Mouse (Mus musculus): ENCODE data around the gene Zfp65.
"Not testable (repeated sequence)": the region's sequence is repeated elsewhere in the genome, so short reads cannot be mapped to it uniquely, and the experiment has no call there.

The Zfp65 gene

GRCm38 (mm10) chr13:67728641-67729318, at the start of gene Zfp65:
Zfp65 (minus strand) TSS chr13:67729173.
- DNase-seq (ENCODE audit: low read depth, low spot score) = no peak

- no peak for DNase-seq (ENCODE audit: low read depth, low spot score)
These were observed 34.2 kb upstream of the Zfp65 start for GRCm38 (mm10) chr13:67763031-67763768.

GRCm38 (mm10) chr13:67759966-67760365, 31.0 kb upstream of the Zfp65 start:
- no peak for DNase-seq (ENCODE audit: low read depth, low spot score)

GRCm38 (mm10) chr13:67755761-67756160, 26.8 kb upstream of the Zfp65 start:
- no peak for DNase-seq (ENCODE audit: low read depth, low spot score)

GRCm38 (mm10) chr13:67754333-67755306, 25.6 kb upstream of the Zfp65 start, which contains the start of gene Zfp85:
Zfp85 (minus strand) TSS chr13:67755228.
- DNase-seq (ENCODE audit: low read depth, low spot score) = no peak

GRCm38 (mm10) chr13:67743896-67744295, 14.9 kb upstream of the Zfp65 start:
- DNase-seq (ENCODE audit: low read depth, low spot score) = no peak

- DNase-seq (ENCODE audit: low read depth, low spot score) = no peak
These were observed 14.0 kb upstream of the Zfp65 start for GRCm38 (mm10) chr13:67742941-67743340.

- not testable (repeated sequence) for DNase-seq (ENCODE audit: low read depth, low spot score)
These were observed 5.4 kb upstream of the Zfp65 start for GRCm38 (mm10) chr13:67734391-67734790.

- DNase-seq (ENCODE audit: low read depth, low spot score) = not testable (repeated sequence)
These were observed 468 bp upstream of the Zfp65 start for GRCm38 (mm10) chr13:67729441-67729840.

GRCm38 (mm10) chr13:67728106-67728505, 867 bp downstream of the Zfp65 start:
- DNase-seq (ENCODE audit: low read depth, low spot score) = no peak

GRCm38 (mm10) chr13:67725331-67725730, 3.6 kb downstream of the Zfp65 start:
- DNase-seq (ENCODE audit: low read depth, low spot score) = not testable (repeated sequence)

GRCm38 (mm10) chr13:67723848-67724479, 5.0 kb downstream of the Zfp65 start:
- no peak for DNase-seq (ENCODE audit: low read depth, low spot score)

- DNase-seq (ENCODE audit: low read depth, low spot score) = no peak
These were observed 42.0 kb downstream of the Zfp65 start, which contains the start of gene Zfp738 for GRCm38 (mm10) chr13:67686971-67687370. Zfp738 (minus strand) TSS chr13:67687071.

GRCm38 (mm10) chr13:67683841-67684240, 45.1 kb downstream of the Zfp65 start:
- not testable (repeated sequence) for DNase-seq (ENCODE audit: low read depth, low spot score)

GRCm38 (mm10) chr13:67682959-67683735, 45.8 kb downstream of the Zfp65 start:
- peak; percentile 54 for DNase-seq (ENCODE audit: low read depth, low spot score)

GRCm38 (mm10) chr13:67674902-67675301, 54.1 kb downstream of the Zfp65 start:
- DNase-seq (ENCODE audit: low read depth, low spot score) = no peak
